Mouse (Mus musculus) E14TG2a.4 (cell line): ENCODE measurements around the gene Foxr1.

ENCODE experiments used
- CTCF ChIP-seq: conservative IDR thresholded peaks from 2 replicates; pipeline ENCODE4 v1.5.1; 2014; ENCODE audit warnings: low read length
- POU5F1 ChIP-seq: IDR thresholded peaks from 2 replicates; pipeline ENCODE4 v1.6.1; 2014; ENCODE audit warnings: low read length, borderline replicate concordance

GRCm38 (mm10) chr9:44401081-44401480 is 39.9 kb downstream of the Foxr1 start:
- TF ChIP-seq CTCF (no peak), POU5F1 (no peak)
